Mouse (Mus musculus) liver, adult 2 months (tissue): ENCODE results near the gene Rbks.

Experiments used
- CTCF ChIP-seq: fragments of 200-500 bp; IDR thresholded peaks from 2 replicates; pipeline ENCODE4 v1.5.1; 2011; ENCODE audit warnings: low read depth, low read length, control low read depth
- POLR2A ChIP-seq: fragments of 200-500 bp; IDR thresholded peaks from 2 replicates; pipeline ENCODE4 v1.6.1; 2011; ENCODE audit warnings: low read length, control low read depth; ENCODE audit not compliant: insufficient read depth; ENCODE audit errors: extremely low read depth

GRCm38 (mm10) chr5:31715486-31716150 is 18.2 kb upstream of the Rbks start:
- TF ChIP-seq CTCF: no peak
- TF ChIP-seq POLR2A: no peak
